Mouse (Mus musculus): ENCODE data around the gene Pnmt. TPM values are rescaled to one million over a fixed set of nuclear protein-coding genes. Genes with fewer than 3 reads are reported as not detected.

The Pnmt gene
- total RNA-seq, 2 experiments from 2014 or later, result 0.76 to 1.6 TPM

DNA sequence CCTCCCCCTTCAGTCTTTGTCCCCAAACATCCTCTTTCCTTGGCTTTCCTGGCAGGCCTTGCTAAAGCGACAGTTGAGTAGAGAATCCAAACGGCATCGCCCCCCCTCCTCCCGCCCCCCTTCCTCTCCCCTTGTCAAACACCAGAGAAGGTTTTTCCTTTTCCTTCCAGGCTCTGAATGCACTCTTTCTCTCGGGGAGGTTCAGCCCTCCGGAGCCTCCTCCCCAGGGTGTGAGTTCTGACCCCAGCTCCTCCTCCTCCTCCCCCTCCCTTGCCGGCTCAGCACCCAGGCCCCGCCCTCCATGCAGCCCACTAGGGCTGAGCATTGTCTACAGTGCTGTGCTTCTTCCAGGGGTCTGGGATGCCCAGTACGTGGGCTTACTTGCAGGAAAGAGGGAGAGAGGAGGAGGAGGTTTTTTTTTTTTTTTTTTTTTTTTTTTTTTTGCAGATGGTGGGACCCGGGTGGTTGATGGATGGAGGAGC, 23.1 kb downstream of the Pnmt start:
- no peak for DNase-seq
- intact Hi-C loops (cut with DNase I), result no loop called here

DNA sequence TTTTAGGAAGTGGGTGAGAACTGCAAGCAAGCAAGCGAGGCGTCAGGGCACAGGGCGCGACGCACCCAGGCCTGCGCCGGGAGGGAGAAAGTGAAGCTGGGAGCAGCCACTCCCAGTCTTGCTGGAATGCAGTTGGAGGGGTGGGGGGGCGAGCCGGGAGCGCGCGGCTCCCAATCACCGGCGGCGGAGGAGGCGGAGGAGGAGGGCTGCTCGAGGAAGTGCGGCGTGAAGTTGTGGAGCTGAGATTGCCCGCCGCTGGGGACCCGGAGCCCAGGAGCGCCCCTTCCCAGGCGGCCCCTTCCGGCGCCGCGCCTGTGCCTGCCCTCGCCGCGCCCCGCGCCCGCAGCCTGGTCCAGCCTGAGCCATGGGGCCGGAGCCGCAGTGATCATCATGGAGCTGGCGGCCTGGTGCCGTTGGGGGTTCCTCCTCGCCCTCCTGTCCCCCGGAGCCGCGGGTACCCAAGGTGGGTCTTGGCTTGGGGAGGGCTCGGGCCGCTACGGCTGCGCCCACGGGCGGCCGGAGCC, 26.1 kb downstream of the Pnmt start, which contains the start of gene Erbb2:
Erbb2 (plus strand) TSS at position 198 of the 524 bp plus-strand sequence.
- intact Hi-C loops (cut with DNase I), result loop anchor here (2.0 kb wide), 1 partner anchor 26 kb away; the partner anchor contains the start of gene Mien1
- DNase-seq, result peak; percentile 67 to 78

DNA sequence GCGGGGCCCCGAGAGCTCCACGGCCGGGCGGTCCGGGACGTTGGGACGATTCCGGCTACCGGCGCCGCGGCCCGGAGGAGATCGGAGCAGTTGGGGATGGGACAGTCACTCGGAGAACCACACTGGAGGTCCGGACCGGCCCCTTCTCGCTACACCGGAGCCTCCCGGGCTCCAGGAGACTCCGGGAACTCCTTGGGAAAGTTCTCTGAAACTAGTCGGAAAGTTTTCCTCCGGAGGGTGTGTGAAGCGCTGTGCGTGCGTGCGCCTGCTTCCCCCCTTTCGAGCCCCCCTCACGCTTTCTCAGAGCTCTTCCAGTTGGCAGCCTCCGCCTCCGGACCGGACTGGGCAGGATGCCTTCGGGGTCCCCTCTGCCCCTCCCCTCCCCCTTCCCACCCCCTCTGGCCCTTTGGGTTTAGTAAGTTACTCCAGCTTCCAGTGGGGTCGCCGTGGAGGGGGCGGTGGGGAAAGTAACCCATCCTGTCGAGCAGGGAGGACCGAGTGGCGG, 26.6 kb downstream of the Pnmt start:
- intact Hi-C loops (cut with DNase I), result loop anchor here (2.0 kb wide), 1 partner anchor 26 kb away; the partner anchor contains the start of gene Mien1
- peak; percentile 16 to 62 for DNase-seq

DNA sequence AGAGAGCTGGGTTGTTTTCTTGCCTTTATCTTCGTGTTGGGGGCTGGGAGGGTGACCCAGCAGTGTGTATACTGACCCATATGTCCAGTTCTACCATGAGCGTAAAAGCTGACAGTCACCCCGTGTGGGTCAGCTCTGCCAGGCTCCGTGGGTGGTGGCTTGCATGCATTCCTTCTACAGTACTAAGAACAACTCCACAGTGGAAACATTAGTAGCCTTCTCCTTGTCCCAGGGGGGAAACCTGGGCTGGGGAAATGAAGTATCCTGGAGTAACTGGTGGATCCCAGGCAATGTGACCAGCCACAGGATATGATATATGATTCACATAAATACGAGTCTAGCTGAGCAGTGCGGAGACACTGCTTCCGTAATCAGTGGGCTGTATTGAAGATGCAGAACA, 27.5 kb downstream of the Pnmt start:
- DNase-seq, result no peak
- intact Hi-C loops (cut with DNase I), result loop anchor here (2.0 kb wide), 1 partner anchor 25 kb away; the partner anchor contains the start of gene Mien1

DNA sequence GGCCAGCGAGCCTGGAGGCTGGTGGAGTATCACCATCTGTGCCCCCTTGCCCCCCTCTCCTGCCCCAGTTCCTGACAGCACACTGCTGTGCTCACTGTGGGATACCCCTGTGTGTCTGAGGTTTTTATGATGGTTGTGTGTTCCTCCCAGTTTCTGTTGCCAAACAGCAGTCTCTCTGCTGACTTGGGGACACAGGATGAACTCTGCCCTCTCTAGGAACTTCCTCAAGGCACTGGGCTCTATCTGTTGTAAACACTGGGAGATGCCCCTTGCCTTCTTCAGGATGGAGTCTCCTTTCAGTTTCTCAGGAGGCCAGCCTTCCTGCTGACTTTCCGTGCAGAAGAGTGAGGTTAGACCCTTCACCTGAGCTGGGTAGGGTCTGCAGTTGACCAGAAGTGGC, 27.9 kb downstream of the Pnmt start:
- intact Hi-C loops (cut with DNase I), result no loop called here
- no peak for DNase-seq

DNA sequence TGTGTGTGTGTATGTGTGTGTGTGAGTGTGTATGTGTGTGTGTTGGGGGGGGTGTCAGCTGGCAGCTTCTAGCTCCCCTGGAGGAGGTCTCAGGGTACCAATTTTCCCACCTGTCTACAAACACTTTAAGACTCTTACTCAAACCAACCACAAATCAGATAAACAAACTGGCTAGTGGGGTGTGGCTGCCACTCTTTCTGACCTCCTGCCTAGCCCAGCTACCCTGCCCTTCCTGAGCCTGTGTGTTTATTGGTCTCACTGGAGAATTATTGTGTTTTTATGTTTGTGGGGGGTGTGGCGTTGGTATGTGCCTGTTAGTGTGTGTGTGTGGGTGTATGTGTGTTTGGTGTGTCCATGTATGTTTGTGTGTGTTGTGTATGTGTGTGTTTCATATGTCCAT, 30.8 kb downstream of the Pnmt start:
- intact Hi-C loops (cut with DNase I), result no loop called here
- DNase-seq, result no peak

DNA sequence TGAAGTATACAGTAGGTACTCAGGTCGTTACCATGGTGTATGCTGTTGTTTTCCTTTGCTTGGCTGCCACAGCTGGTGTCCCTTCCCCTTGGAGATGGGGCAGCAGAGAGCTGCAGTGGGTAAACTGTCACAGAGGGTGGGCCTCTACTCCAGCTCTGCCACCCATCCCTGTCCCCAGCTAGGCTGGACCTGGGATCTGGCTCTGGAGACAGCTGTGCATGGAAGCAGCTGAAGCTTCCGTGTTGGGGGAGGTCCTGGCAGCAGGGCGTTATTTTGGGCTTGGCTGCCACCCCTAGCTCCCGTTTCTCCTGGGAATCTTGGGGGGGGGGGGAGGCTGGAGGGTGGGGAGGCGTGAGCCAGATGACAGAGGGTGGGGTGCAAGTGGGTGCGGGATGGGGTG, 32.0 kb downstream of the Pnmt start:
- intact Hi-C loops (cut with DNase I), result no loop called here
- no peak for DNase-seq

DNA sequence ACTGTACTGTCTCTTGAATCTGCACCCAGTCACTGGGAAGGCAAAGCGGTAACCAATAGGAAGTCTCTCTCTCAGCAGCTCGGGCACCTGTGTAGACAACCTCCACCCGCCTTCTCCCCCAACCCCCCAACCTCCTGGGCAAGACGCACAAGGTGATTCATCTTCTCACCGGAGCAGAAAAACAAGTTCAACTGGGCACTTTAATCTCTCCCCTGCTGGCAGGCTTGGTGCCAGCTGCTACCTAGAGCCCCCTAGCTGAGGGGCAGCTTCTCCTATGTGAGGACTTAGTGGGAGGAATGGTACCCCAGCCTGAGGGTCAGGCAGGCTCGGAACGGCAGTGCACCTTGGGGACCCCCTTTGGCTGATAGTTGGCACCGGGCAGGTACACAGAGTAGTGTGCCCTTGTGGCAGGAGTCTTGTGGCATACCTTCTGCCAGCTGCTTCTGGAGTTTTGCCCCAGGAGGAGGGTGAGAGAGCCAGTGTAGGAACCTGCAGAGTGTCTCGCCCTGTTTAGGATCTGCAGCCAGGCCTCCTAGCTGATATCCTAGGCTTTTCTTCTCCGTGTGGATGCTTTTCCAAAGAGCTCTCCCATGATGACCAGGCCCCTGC, 32.8 kb downstream of the Pnmt start:
- DNase-seq, result no peak

DNA sequence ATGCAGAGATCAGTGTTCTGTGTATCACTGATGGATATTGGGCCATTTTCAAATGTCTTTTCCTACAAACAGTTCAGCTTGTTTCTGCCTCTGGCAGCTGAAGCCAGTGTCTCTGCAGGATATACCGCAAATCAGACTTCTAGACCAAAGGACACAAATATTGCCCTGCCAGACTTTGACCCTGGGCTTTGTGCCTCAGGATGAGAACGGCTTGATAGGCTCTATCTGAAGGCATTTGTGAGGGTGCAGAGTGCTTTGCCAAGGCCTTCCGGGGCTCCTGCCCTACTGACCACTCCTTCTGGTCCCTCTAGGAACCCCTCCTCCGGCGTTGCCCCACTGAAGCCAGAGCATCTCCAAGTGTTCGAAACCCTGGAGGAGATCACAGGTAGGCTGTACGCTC, 40.3 kb downstream of the Pnmt start:
- no peak for DNase-seq
- intact Hi-C loops (cut with DNase I), result no loop called here

More for the DNA sequence above, 32.8 kb downstream of the Pnmt start:
- intact Hi-C loops (cut with DNase I), result no loop called here

DNA sequence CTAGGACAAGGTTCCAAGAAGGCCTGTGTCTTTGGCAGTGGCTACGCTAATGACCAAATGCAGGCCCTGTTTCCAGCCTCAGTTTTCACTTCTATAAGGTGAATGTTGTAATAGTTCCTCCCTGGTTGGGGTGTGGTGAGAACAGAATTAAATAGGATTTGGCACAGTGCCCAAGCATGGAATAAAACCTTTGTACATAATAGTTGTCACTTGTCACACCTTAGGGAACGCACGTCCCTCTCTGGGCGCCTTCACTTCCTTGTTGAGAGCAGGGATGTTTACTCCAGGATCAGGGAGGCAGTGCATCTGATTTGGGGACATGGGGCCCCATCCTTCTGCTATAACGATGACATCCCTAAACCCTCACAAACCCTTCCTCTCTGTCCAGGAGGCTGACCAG, 42.2 kb downstream of the Pnmt start:
- no peak for DNase-seq
- intact Hi-C loops (cut with DNase I), result no loop called here

DNA sequence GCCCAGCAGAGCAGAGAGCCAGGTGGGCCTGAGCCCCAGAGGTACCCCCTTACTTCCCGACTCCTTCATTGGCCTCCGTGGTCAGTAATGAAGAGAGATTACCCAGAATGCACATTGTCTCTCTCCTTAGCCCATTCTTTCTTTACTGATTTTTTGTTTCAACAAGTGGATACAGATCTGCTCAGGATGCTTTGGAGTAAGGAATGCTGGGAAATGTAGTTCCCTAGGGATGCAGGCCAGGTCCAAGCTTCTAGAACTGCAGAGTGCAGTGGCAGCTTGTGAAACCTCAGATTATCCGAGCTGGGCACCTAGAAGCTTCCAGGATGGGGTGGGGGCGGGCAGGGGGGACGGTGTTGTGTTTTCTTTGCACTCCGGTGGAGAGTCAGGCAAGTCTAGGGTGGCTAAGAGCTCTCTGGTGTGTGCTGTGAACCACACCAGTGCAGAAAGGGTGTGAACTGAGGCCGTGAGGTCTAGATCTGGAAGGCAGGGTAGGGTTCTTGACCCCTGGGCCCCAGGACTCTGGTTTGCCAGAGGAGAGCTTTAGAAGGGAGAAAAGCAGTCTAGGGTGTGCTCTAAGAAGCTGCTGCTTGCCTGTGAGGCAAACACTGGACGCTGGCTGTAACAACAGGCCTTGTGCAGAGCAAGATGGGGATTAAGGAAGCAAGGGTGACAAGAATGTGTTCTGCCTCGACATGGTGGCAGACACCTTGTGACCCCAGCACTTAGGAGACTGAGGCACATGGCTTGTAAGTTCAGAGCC, 45.7 kb downstream of the Pnmt start:
- intact Hi-C loops (cut with DNase I), result no loop called here
- no peak for DNase-seq

DNA sequence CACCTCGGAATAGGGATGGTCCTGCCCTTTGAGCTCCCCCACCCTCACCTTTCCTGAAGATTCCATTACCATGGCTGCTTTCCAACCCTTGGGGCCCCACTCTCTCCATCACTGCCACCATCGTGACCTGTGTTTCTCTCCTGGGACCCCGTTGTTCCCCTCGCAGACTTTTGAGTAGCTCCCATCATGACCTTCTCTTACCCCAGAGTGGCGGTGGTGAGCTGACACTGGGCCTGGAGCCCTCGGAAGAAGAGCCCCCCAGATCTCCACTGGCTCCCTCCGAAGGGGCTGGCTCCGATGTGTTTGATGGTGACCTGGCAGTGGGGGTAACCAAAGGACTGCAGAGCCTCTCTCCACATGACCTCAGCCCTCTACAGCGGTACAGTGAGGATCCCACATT, 49.5 kb downstream of the Pnmt start:
- intact Hi-C loops (cut with DNase I), result loop anchor here (5.0 kb wide), 1 partner anchor 33 kb away; the partner anchor contains the start of gene Pgap3
- no peak for DNase-seq

DNA sequence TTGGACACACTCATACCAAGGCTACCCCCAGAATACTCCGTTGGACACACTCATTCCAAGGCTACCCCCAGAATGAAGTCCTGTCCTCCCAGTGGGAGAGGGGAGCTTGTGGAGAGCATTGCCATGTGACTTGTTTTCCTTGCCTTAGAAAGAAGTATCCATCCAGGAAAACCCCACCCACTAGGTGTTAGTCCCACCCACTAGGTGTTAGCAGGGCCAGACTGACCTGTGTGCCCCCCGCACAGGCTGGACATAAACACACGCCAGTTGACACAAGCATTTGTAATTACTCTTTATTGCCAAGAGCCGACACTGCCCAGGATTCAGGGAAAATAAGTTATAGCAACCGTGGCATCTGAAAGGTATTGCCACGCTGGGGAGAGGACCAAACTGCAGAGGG, 51.2 kb downstream of the Pnmt start:
- intact Hi-C loops (cut with DNase I), result loop anchor here (5.0 kb wide), 1 partner anchor 35 kb away; the partner anchor contains the start of gene Pgap3
- no peak for DNase-seq

Other genes with a start within 250 kb of the Pnmt start
- gene Fbxl20, start 236.0 kb upstream of the Pnmt start, total RNA-seq (2021), result 10 to 100 TPM; 20.3 to 27.1 TPM
- 10 to 100 TPM; 38.0 to 40.6 TPM for gene Med1, start 193.2 kb upstream of the Pnmt start, total RNA-seq (2021)
- gene Cdk12, start 183.4 kb upstream of the Pnmt start, total RNA-seq (2021), result 10 to 100 TPM; 22.5 to 25.2 TPM
- gene Neurod2, start 56.8 kb upstream of the Pnmt start, total RNA-seq (2021), result not detected
- 1 to 10 TPM; 4.6 to 7.0 TPM for gene Ppp1r1b, start 38.0 kb upstream of the Pnmt start, total RNA-seq (2021)
- gene Stard3, start 28.1 kb upstream of the Pnmt start, total RNA-seq (2021), result 10 to 100 TPM; 21.5 to 26.8 TPM
- 1,000 to 10,000 TPM; 1,783 to 3,188 TPM for gene Tcap, start 2.6 kb upstream of the Pnmt start, total RNA-seq (2021)
- gene Pgap3, start 14.0 kb downstream of the Pnmt start, total RNA-seq (2021), result 1 to 10 TPM; 8.5 to 9.2 TPM
- gene Erbb2, start 26.0 kb downstream of the Pnmt start, total RNA-seq (2021), result 10 to 100 TPM in 1 of 2 experiments, 1 to 10 TPM in 1; 7.2 to 10.6 TPM
- gene Mien1, start 52.5 kb downstream of the Pnmt start, total RNA-seq (2021), result 10 to 100 TPM; 53.0 to 66.2 TPM
- gene Grb7, start 59.9 kb downstream of the Pnmt start, total RNA-seq (2021), result under 1 TPM; 0.14 to 0.31 TPM
- under 1 TPM; 0.44 to 0.84 TPM for gene Ikzf3, start 159.6 kb downstream of the Pnmt start, total RNA-seq (2021)
- gene Zpbp2, start 164.6 kb downstream of the Pnmt start, total RNA-seq (2021), result not detected
- gene Ormdl3, start 200.9 kb downstream of the Pnmt start, total RNA-seq (2021), result 10 to 100 TPM; 39.3 to 40.4 TPM
- gene Lrrc3c, start 211.8 kb downstream of the Pnmt start, total RNA-seq (2021), result not detected
- 1 to 10 TPM; 5.4 to 6.4 TPM for gene Gm12355, start 239.2 kb downstream of the Pnmt start, total RNA-seq (2021)
- gene Gsdma3, start 239.9 kb downstream of the Pnmt start, total RNA-seq (2021), result 1 to 10 TPM; 3.0 to 3.3 TPM

All from heart, postnatal 36 days (tissue).